Mouse (Mus musculus) heart, postnatal 0 days (tissue): ENCODE results near the gene Irf6. TPM values are rescaled to one million over a fixed set of nuclear protein-coding genes. Genes with fewer than 3 reads are reported as not detected.

Experiments
- ATAC-seq: fragments of 200-750 bp; cut with Nextera tagmentation; 2 replicates; pipeline ENCODE4 v1.8.0; 2017; ENCODE audit warnings: low read depth, moderate number of reproducible peaks, moderate library complexity; ENCODE audit not compliant: insufficient read depth
- DNase-seq: peaks from one replicate; pipeline ENCODE4 v3.0.0-alpha.2; 2016; ENCODE audit warnings: low spot score
- H3K27ac ChIP-seq: fragments of 300-500 bp; sonication (generic); 2 replicates; pipeline ENCODE4 v1.5.1; 2014; ENCODE audit warnings: low read depth, mild to moderate bottlenecking
- H3K27me3 ChIP-seq: fragments of 300-500 bp; sonication (generic); 2 replicates; pipeline ENCODE4 v1.6.1; 2014; ENCODE audit warnings: low read length, mixed read lengths; ENCODE audit not compliant: control insufficient read depth, insufficient read depth
- H3K36me3 ChIP-seq: fragments of 300-500 bp; sonication (generic); replicated peaks from 2 replicates; pipeline ENCODE4 v1.6.1; 2014; ENCODE audit warnings: low read length, mixed read lengths; ENCODE audit not compliant: control insufficient read depth, insufficient read depth
- H3K4me1 ChIP-seq: fragments of 300-500 bp; sonication (generic); 2 replicates; pipeline ENCODE4 v1.6.1; 2014; ENCODE audit warnings: antibody characterized with exemption; ENCODE audit not compliant: control insufficient read depth, insufficient read depth
- H3K4me2 ChIP-seq: fragments of 300-500 bp; sonication (generic); 2 replicates; pipeline ENCODE4 v1.6.1; 2014; ENCODE audit warnings: low read depth, mild to moderate bottlenecking, low read length, moderate library complexity
- H3K4me3 ChIP-seq: fragments of 300-500 bp; sonication (generic); 2 replicates; pipeline ENCODE4 v1.5.1; 2014; ENCODE audit warnings: low read depth, low read length
- H3K9ac ChIP-seq: fragments of 300-500 bp; sonication (generic); replicated peaks from 2 replicates; pipeline ENCODE4 v1.6.1; 2014; ENCODE audit warnings: low read depth, low read length, mixed read lengths
- H3K9me3 ChIP-seq: fragments of 300-500 bp; sonication (generic); replicated peaks from 2 replicates; pipeline ENCODE4 v1.6.1; 2016; ENCODE audit warnings: low read length; ENCODE audit not compliant: control insufficient read depth
- CTCF ChIP-seq: IDR thresholded peaks from 2 replicates; pipeline ENCODE4 v1.5.1; 2016; ENCODE audit warnings: antibody characterized with exemption, control low read depth, low read depth
- EP300 ChIP-seq: IDR thresholded peaks from 2 replicates; pipeline ENCODE4 v1.6.1; 2016; ENCODE audit warnings: antibody characterized with exemption, low read depth
- WGBS: fragments of 180-500 bp; shearing (Covaris S2); extraction: QIAGEN DNeasy Blood & Tissue Kit; methylation state at CpG from one replicate; pipeline ENCODE4 v1.1.7; 2014; 5-methylcytosine and 5-hydroxymethylcytosine counted together
- polyA plus RNA-seq: library from polyadenylated mRNA; unstranded; fragments of >200 nt; fragmentation: Nextera tagmentation; extraction: Ambion mirVana; gene quantifications from 2 replicates; pipeline ENCODE4 v1.2.1, GENCODE M21; 2015
- total RNA-seq: library from RNA; depleted of rRNA; stranded (reverse); fragments of >200 nt; gene quantifications from 2 replicates; pipeline ENCODE4 v1.2.3, GENCODE M21; 2014; ENCODE audit warnings: low replicate concordance

Irf6 gene
- total and polyA plus RNA-seq, 2 experiments from 2014 or later: 2.2 to 6.6 TPM

- Histone ChIP-seq H3K4me3 (peak overlapping the region; percentile 72), H3K36me3 (no peaks in the 10 kb centered on the region), H3K27ac (peak overlapping the region; percentile 86; the same call in 1 of the 2 replicates), H3K9ac (peak overlapping the region; percentile 70), H3K4me2 (peak overlapping the region; percentile 68), H3K4me1 (peaks cover 33% of the 10 kb centered on the region), H3K9me3 (no peaks in the 10 kb centered on the region), H3K27me3 (no peaks in the 10 kb centered on the region)
- no peak for TF ChIP-seq CTCF
- TF ChIP-seq EP300: no peak
- 37% methylated on average over 13 of the region's 13 CpGs for WGBS
- ATAC-seq (no peak), DNase-seq (no peak)
Observed at GRCm38 (mm10) chr1:193174143-193174733, 21.3 kb downstream of the Irf6 start.

- DNase-seq (no peak), ATAC-seq (no peak)
- Histone ChIP-seq H3K9me3 (no peaks in the 10 kb centered on the region), H3K4me3 (no peak overlapping the region), H3K9ac (no peak overlapping the region), H3K36me3 (no peaks in the 10 kb centered on the region), H3K4me2 (no peak overlapping the region), H3K4me1 (no peaks in the 10 kb centered on the region), H3K27me3 (no peaks in the 10 kb centered on the region), H3K27ac (no peak overlapping the region)
- TF ChIP-seq EP300: no peak
- TF ChIP-seq CTCF: no peak
- 84% methylated on average over 3 of the region's 3 CpGs for WGBS
Observed at GRCm38 (mm10) chr1:193181104-193181503, 28.2 kb downstream of the Irf6 start.

- H3K27me3 ChIP-seq: no peaks in the 10 kb centered on the region
- TF ChIP-seq EP300: no peak
- 67% methylated on average over 6 of the region's 6 CpGs for WGBS
- DNase-seq (no peak), ATAC-seq (no peak)
- H3K4me2 ChIP-seq: no peak overlapping the region
- no peaks in the 10 kb centered on the region for H3K9me3 ChIP-seq
- no peaks in the 10 kb centered on the region for H3K36me3 ChIP-seq
- H3K4me1 ChIP-seq: peaks cover 34% of the 10 kb centered on the region
- no peak overlapping the region for H3K9ac ChIP-seq
- H3K4me3 ChIP-seq: no peak overlapping the region
- peak overlapping the region; percentile 89; the same call in 1 of the 2 replicates for H3K27ac ChIP-seq
Observed at GRCm38 (mm10) chr1:193188257-193188656, 35.3 kb downstream of the Irf6 start.

DNA sequence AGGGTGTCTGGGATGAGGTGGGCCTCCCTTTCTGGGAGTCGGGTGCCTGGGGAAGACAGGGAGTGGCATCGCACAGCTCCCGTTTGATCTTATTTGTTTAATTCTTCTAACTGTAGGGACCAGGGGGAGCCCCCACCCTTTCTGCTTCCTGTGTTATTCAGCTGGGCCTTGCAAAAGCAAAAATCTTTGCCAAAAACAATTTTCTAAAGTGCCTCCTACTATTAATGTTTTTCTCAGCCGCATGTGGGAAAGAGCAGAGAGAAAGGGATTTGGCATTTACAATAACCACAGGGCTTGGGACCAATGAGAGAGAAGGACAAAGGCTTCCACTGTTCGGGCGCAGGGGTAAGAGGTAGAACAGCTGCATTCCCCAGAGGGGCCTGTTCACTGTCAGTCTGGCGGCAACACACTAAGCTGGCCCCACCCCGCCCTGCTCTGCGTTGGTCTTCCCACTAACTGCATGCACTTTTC lies 36.3 kb downstream of the Irf6 start:
- no peak overlapping the region for H3K4me2 ChIP-seq
- H3K9ac ChIP-seq: no peak overlapping the region
- peak; percentile 92 for DNase-seq
- no peak overlapping the region for H3K4me3 ChIP-seq
- WGBS: 12% methylated on average over 9 of the region's 9 CpGs
- H3K4me1 ChIP-seq: peaks cover 34% of the 10 kb centered on the region
- no peaks in the 10 kb centered on the region for H3K27me3 ChIP-seq
- peak overlapping the region; percentile 89 for H3K27ac ChIP-seq
- TF ChIP-seq EP300 (0 out of 2 replicates have a peak, but pooled peaks have one; percentile 44), CTCF (no peak)
- H3K36me3 ChIP-seq: no peaks in the 10 kb centered on the region
- peak; percentile 95 for ATAC-seq
- H3K9me3 ChIP-seq: no peaks in the 10 kb centered on the region

- Histone ChIP-seq H3K27ac (peak overlapping the region; percentile 89), H3K4me2 (no peak overlapping the region), H3K27me3 (no peaks in the 10 kb centered on the region), H3K9ac (no peak overlapping the region), H3K36me3 (no peaks in the 10 kb centered on the region), H3K9me3 (no peaks in the 10 kb centered on the region), H3K4me3 (no peak overlapping the region), H3K4me1 (peaks cover 34% of the 10 kb centered on the region)
- ATAC-seq (peak; percentile 24; the same call in 1 of the 2 replicates), DNase-seq (no peak)
- TF ChIP-seq CTCF (no peak), EP300 (no peak)
- 21% methylated on average over 3 of the region's 3 CpGs for WGBS
Observed at GRCm38 (mm10) chr1:193189771-193190170, 36.9 kb downstream of the Irf6 start.

GRCm38 (mm10) chr1:193191675-193192283 lies 38.9 kb downstream of the Irf6 start:
- ATAC-seq (peak; percentile 42), DNase-seq (peak; percentile 55)
- Histone ChIP-seq H3K4me2 (no peak overlapping the region), H3K9me3 (no peaks in the 10 kb centered on the region), H3K36me3 (no peaks in the 10 kb centered on the region), H3K4me1 (peaks cover 34% of the 10 kb centered on the region), H3K4me3 (no peak overlapping the region), H3K27ac (peak overlapping the region; percentile 76), H3K27me3 (no peaks in the 10 kb centered on the region), H3K9ac (no peak overlapping the region)
- TF ChIP-seq EP300 (no peak), CTCF (no peak)
- WGBS: 50% methylated on average over 7 of the region's 7 CpGs
